24 mouse cellular contexts compared by ENCODE assay signal in the genomic region with DNA sequence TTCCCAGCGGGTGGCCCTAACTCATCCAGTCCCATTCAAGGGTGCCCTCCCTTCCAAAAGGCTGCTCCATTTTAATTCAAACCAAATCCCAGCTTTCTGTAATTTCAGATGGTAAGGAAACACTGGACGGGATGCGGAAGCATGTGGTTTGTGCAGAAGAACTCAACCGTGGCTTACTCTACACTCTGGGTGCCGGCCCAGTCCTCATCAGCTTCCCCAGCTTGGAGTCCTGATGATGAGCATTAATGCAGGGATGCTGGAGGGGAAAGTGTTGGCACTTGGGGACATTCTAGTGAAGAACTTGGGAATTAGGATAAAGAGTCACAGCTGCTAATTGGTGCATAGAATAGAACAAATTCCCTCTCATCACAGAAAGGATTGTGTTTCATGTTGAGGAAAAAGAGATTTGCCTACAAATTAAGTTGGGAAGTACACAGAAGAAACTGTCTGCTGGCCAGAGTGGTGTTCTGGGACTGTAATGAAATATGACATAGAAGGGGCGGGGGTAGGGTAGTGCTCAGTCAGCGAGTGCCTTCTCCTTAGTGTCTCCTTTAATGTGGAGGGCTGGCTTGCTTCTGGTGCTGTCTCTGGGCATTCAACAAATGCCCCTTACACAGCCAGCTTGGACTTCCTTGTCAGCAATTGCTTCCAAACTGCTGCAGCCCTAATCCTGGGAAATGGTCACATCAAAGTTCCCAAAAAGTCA.
A peak's percentile ranks its signal among the peaks of the same experiment; 100 is the strongest.
DNase-seq lines count a peak whose midpoint lies in the region; ATAC-seq lines count a peak whose summit lies in the region.
"Had no signal": no experiment of that assay in that cellular context is flagged by ENCODE, and none has a peak within 500 bp of the region (broad histone marks: within the 10 kb centered on the region; RNA-seq: fewer than 3 reads in every experiment).

No protein-coding gene starts in this region.

- H3K9ac ChIP-seq in forebrain, embryonic 15.5 days (replicated peaks), result no peak overlapping the region
- no peak overlapping the region for H3K9ac ChIP-seq in forebrain, embryonic 11.5 days (ENCODE audit: low read length)
- no peak overlapping the region for H3K9ac ChIP-seq in kidney, embryonic 15.5 days
- H3K9ac ChIP-seq: heart, embryonic 12.5 days; liver, embryonic 13.5 days; lung, embryonic 15.5 days; stomach, embryonic 15.5 days had no signal

- no peak overlapping the region for H3K4me3 ChIP-seq in forebrain, embryonic 15.5 days
- H3K4me3 ChIP-seq in forebrain, embryonic 11.5 days (ENCODE audit: low read depth, low read length), result no peak overlapping the region
- no peak overlapping the region for H3K4me3 ChIP-seq in kidney, embryonic 15.5 days (replicated peaks)
- H3K4me3 ChIP-seq: heart, embryonic 12.5 days; hindbrain, embryonic 10.5 days; left cerebral cortex, adult 2 months; liver, embryonic 13.5 days; lung, embryonic 15.5 days; stomach, embryonic 15.5 days had no signal

- H3K4me2 ChIP-seq in forebrain, embryonic 15.5 days (replicated peaks), result no peak overlapping the region
- no peak overlapping the region for H3K4me2 ChIP-seq in forebrain, embryonic 11.5 days (ENCODE audit: low read depth, low read length, severe bottlenecking)
- no peak overlapping the region for H3K4me2 ChIP-seq in kidney, embryonic 15.5 days
- H3K4me2 ChIP-seq: heart, embryonic 12.5 days; liver, embryonic 13.5 days; lung, embryonic 15.5 days; stomach, embryonic 15.5 days had no signal

- no peak for DNase-seq in forebrain, embryonic 11.5 days (ENCODE audit: low spot score)
- DNase-seq in kidney, postnatal 14 days, result no peak
- peak; percentile 46 to 55 for DNase-seq in right cerebral cortex, postnatal 10 days (ENCODE audit: low spot score in 2 of 2)
- no peak for DNase-seq in right cerebral cortex, postnatal 4 days
- no peak for DNase-seq in lung, adult 18-20 months
- DNase-seq in ovary, postnatal 10 days (ENCODE audit: low spot score), result no peak
- DNase-seq: adrenal gland, postnatal 25 days; cerebellum, adult 9-10 months; heart, adult 18-20 months; heart, postnatal 10 days; kidney, postnatal 4 days; liver, embryonic 13.5 days; lung, postnatal 36 days; midbrain, embryonic 14.5 days; thymus, postnatal 25 days had no signal

- no peaks in the 10 kb centered on the region for H3K27me3 ChIP-seq in forebrain, embryonic 15.5 days
- H3K27me3 ChIP-seq in forebrain, embryonic 11.5 days (ENCODE audit: control insufficient read depth, insufficient read depth, low read length), result no peaks in the 10 kb centered on the region
- H3K27me3 ChIP-seq in kidney, embryonic 15.5 days, result no peaks in the 10 kb centered on the region
- H3K27me3 ChIP-seq: heart, embryonic 12.5 days; liver, embryonic 13.5 days; lung, embryonic 15.5 days; stomach, embryonic 15.5 days had no signal

- no peaks in the 10 kb centered on the region for H3K4me1 ChIP-seq in forebrain, embryonic 15.5 days
- H3K4me1 ChIP-seq in forebrain, embryonic 11.5 days (replicated peaks; ENCODE audit: control insufficient read depth, insufficient read depth, low read length), result no peaks in the 10 kb centered on the region
- peaks cover 14% of the 10 kb centered on the region for H3K4me1 ChIP-seq in kidney, embryonic 15.5 days
- H3K4me1 ChIP-seq: heart, embryonic 12.5 days; hindbrain, embryonic 10.5 days; liver, embryonic 13.5 days; lung, embryonic 15.5 days; stomach, embryonic 15.5 days had no signal

- H3K36me3 ChIP-seq in forebrain, embryonic 15.5 days, result no peaks in the 10 kb centered on the region
- H3K36me3 ChIP-seq in forebrain, embryonic 11.5 days (ENCODE audit: control insufficient read depth, insufficient read depth, low read length), result no peaks in the 10 kb centered on the region
- no peaks in the 10 kb centered on the region for H3K36me3 ChIP-seq in kidney, embryonic 15.5 days
- H3K36me3 ChIP-seq: heart, embryonic 12.5 days; hindbrain, embryonic 10.5 days; liver, embryonic 13.5 days; lung, embryonic 15.5 days; stomach, embryonic 15.5 days had no signal

- ATAC-seq in forebrain, embryonic 15.5 days (replicated peaks), result peak; percentile 60; the same call in 1 of the 2 replicates
- ATAC-seq in forebrain, embryonic 11.5 days (replicated peaks; ENCODE audit: low FRiP score), result no peak
- peak; percentile 66 for ATAC-seq in kidney, embryonic 15.5 days (replicated peaks; ENCODE audit: low FRiP score)
- ATAC-seq: CD4-positive, CD25-positive, alpha-beta regulatory T cell, adult 4 months; intestine, postnatal 0 days had no signal

- H3K27ac ChIP-seq in forebrain, embryonic 15.5 days (replicated peaks), result no peak overlapping the region
- H3K27ac ChIP-seq in forebrain, embryonic 11.5 days (ENCODE audit: low read depth, low read length), result no peak overlapping the region
- no peak overlapping the region for H3K27ac ChIP-seq in kidney, embryonic 15.5 days
- H3K27ac ChIP-seq: hindbrain, embryonic 10.5 days; left cerebral cortex, adult 2 months; liver, embryonic 13.5 days; lung, embryonic 15.5 days; stomach, embryonic 15.5 days had no signal

- WGBS in forebrain, embryonic 15.5 days, result 66% methylated on average over 7 of the region's 7 CpGs
- WGBS in forebrain, embryonic 11.5 days, result 85% methylated on average over 7 of the region's 7 CpGs
- 40% methylated on average over 7 of the region's 7 CpGs for WGBS in kidney, embryonic 15.5 days

- H3K9me3 ChIP-seq in forebrain, embryonic 15.5 days, result no peaks in the 10 kb centered on the region
- H3K9me3 ChIP-seq in forebrain, embryonic 11.5 days (ENCODE audit: control insufficient read depth, low read length), result no peaks in the 10 kb centered on the region
- no peaks in the 10 kb centered on the region for H3K9me3 ChIP-seq in kidney, embryonic 15.5 days (replicated peaks)
- H3K9me3 ChIP-seq: hindbrain, embryonic 10.5 days; liver, embryonic 13.5 days; lung, embryonic 15.5 days; stomach, embryonic 15.5 days had no signal

Comparison
In these comparisons a context has a peak if more than half of its experiments do, and no peak if none do; other contexts are left out.
1. DNase-seq: peak in right cerebral cortex, postnatal 10 days (2 of 2); none in forebrain, embryonic 11.5 days (single experiment), kidney, postnatal 14 days (single experiment), right cerebral cortex, postnatal 4 days (single experiment), lung, adult 18-20 months (0 of 2) and ovary, postnatal 10 days (single experiment).